Mouse (Mus musculus): ENCODE results near the gene Bnc2.

DNA sequence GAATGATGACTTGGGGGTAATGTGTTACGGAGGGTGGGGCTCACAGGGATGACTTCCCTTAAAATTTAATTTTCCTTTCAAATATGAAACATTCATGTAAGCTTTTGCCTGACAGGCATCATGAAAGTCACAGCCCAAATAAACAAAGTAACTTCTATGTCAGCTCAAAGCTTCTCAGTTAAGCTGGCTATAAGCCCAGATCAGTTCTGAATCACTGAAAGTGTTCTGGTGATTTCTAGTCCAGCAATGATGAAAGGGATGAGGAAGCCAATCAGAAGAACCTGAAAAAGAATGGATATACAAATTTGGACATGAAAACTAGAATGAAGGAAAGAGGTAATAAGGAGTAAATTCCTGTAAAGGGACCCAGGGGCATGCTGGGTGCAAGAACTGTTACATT, 164.6 kb downstream of the Bnc2 start:
- TF ChIP-seq POLR2A (IDR thresholded peaks at IDR 0.05; ENCODE audit: borderline replicate concordance, low read depth, low read length) (no peak), CTCF (IDR thresholded peaks at IDR 0.05; ENCODE audit: low read depth, low read length) (no peak)
